Mouse (Mus musculus): ENCODE results near the gene Rnf222.
A peak's percentile ranks its signal among the peaks of the same experiment; 100 is the strongest.

Gene Rnf222

DNA sequence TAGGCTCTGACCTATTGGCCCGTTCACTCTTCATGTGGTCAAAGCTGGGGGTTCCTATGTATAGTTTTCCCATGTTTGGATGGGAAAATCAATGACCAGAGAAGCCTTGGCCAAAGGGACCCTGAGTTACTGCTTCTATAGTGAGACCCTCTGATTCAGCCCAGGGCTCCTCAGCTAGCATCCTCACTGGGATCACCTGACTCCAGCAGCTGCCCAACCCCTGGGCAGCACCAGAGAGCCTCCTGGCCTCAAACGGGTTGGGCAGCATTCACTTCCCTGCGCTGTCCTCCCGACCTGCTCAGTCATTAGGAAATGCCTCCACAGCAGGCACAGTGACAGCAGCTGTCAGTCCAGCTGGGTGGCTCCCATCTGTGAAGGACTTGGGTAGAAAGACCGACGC is at the start of gene Rnf222:
Rnf222 (plus strand) TSS at position 301 of the 400 bp plus-strand sequence.
- DNase-seq (ENCODE audit: low spot score), result no peak

DNA sequence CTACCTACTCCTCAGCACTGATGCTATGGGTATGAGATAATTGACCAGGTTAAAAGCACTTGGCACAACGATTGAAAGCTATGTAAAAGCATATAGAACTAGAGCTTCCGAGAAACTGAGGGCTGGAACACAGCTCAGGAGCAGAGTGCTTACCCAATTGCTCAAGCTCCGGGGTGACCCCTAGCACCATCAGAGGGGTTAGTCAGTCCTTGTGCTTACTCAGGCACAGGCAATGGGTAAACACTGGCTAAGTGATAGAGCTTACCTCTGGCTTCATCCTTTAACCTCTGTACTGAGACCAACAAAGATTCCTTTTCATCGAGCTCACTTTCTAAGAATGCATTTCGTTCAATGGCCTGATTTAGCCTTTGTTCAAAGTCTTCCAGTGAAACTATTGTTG is 48.7 kb upstream of the Rnf222 start:
- DNase-seq (ENCODE audit: low spot score), result no peak

- DNase-seq (ENCODE audit: low spot score), result no peak
Measured at GRCm38 (mm10) chr11:68850862-68851261, 37.5 kb upstream of the Rnf222 start.

- no peak for DNase-seq (ENCODE audit: low spot score)
Measured at GRCm38 (mm10) chr11:68851644-68852485, 36.5 kb upstream of the Rnf222 start.

DNA sequence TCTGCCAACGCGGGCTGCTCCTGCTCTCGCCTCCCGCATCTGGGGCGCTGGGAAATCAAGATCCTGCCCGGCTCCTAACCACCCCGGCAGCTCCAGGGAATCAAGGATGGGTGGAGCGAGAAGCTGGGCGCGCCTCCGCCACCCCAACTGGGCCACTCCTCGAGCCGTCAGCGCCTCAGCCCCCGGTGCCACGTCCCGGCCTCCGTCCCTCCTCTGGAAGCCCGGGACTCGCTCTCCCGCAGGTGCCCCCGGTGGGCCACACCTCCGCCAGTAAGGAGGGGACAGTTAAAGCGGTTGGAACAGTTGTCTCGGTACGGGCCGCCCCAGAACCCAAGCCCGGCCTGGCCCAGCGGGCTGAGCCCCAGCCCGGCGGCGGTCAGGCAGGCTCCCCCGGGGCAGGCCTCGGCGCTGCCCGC is 35.9 kb upstream of the Rnf222 start:
- peak; percentile 57 for DNase-seq (ENCODE audit: low spot score)

DNA sequence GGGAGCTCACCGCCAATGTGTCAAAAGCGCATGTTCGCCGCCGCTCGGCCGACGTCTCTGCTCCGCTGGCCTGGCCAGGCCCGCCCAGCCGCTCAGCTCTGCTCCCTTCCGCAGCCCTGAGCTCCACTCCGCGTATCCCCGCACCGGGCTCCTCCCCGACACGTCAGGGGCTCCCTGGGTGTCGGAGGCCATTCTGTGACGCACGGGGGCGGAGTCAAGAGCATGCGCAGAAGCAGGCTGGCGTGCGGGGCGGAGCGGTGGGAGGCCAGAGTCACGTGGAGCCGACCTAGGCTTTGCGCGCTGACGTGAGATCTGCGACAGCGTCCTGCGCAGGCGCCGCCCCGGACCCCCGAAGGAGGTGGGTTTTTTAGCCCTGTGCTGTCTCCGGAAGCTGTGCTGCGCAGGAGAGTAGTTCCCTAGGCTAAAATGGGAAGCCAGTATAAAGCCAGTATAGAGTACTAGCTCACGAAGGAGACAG is 35.4 kb upstream of the Rnf222 start:
- DNase-seq (ENCODE audit: low spot score), result peak; percentile 99

DNA sequence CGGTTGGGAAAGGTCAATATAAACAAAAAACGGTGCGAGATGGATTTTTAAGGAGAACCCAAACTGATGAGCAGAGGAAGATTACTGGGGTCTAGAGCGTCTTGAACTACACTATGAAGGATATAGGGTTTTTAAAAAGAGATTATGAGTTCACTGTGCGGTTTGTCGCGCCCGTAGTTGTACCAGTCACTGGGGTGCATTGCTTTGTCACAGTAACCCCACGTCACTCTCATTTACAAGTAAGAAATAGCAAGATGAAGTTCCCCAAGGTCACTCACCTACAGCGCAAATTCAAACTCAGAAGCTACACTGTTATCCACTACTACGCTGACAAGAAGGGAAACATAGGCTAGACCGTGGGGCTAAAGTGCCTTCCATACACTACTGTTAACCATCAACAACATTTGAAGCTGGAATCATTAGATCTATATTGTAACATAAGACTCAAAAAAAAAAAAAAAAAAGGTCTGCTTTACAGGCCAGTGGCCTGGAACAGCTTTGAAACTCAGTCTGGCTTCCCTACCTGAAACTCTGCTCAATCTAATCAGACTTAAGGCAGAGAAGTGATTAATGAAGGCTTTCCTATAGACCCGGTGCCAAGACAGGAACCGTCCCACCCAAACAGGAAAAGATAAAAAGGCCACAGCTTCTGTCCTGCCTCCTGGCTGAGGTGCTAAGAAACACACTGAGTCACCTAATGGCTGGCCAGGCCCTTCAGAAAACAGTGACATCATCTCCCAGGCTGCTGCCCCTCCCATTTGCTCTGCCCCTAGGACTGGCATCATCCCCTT is 34.5 kb upstream of the Rnf222 start:
- no peak for DNase-seq (ENCODE audit: low spot score)

GRCm38 (mm10) chr11:68854621-68855020 is 33.7 kb upstream of the Rnf222 start:
- DNase-seq (ENCODE audit: low spot score), result no peak

GRCm38 (mm10) chr11:68857329-68857728 is 31.0 kb upstream of the Rnf222 start:
- DNase-seq (ENCODE audit: low spot score), result no peak

- DNase-seq (ENCODE audit: low spot score), result no peak
Measured at GRCm38 (mm10) chr11:68859943-68860593, 28.3 kb upstream of the Rnf222 start.

GRCm38 (mm10) chr11:68862260-68862659 is 26.1 kb upstream of the Rnf222 start:
- no peak for DNase-seq (ENCODE audit: low spot score)

DNA sequence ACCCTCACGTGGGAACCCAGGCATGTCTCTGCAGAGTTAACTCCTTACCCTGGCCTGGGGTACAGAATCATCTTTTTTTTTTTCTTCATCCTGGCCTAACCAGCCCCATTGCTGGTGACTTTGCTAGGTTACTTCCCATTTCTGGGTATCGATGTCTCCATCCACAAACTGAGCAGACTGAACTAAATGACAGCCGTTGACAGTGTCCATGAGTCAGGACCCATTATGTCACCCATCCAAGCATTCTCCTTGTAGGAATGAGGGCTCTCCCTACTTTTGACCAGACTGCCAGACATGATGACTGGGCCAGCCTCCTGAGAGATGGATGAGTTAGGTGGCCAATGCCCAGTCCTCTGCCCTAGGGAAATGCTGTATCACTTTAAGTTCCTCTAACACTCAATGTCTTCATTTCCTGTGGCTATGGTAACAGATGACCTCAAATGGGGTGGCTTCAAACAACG is 24.7 kb upstream of the Rnf222 start:
- no peak for DNase-seq (ENCODE audit: low spot score)

DNA sequence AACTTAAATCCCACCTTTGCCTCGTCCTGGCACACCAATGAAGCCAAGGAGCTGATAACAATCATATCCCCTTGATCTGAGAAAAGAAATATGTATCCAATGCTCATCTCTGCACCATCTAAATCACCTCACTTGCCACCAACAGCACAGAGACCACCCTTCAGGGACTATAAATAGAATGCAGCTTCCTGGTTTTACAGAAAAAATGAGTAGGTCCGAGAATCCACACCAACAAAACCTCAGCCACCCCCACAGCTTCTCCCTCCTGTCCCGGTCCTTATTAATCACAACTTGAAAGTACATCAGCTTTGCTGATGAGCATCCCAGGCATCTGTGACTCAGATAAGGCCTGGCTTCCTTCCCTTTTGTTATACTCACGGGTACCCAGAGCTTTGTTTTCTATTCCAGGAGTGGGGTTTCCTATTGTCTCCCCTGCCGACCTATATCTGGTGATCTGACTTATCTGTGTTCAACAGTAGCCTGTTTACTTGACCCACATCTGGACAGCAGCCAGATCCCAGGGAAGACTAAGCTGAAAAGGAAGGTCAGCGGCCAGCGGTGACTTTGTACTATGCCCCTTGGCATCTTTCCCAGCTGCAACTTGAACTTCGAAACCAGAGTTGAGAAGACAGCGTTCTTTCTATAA is 23.7 kb upstream of the Rnf222 start:
- DNase-seq (ENCODE audit: low spot score), result no peak

DNA sequence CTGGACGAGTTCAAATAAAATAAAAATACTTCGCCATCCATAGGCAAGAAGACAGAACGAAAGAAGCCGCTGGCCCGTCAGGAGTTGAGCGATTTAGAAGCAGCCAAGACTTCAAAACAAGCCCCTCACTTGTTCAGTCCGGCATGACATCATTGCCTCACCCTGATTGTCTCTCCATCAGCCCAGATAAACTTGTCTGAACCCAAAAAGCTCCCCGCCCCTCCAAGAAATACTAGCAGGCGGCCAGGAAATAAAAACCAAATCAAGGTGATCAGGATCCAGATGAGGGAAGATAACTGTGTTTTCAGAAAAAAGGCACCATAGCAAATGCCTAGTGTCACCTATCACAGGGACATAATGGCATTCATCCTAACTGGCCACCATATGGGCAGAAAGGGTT is 17.1 kb upstream of the Rnf222 start:
- DNase-seq (ENCODE audit: low spot score), result no peak

- DNase-seq (ENCODE audit: low spot score), result no peak
Measured at GRCm38 (mm10) chr11:68871748-68872147, 16.6 kb upstream of the Rnf222 start, which contains the start of gene Ndel1. Gene Ndel1, minus strand, starts transcription at chr11:68871858.

DNA sequence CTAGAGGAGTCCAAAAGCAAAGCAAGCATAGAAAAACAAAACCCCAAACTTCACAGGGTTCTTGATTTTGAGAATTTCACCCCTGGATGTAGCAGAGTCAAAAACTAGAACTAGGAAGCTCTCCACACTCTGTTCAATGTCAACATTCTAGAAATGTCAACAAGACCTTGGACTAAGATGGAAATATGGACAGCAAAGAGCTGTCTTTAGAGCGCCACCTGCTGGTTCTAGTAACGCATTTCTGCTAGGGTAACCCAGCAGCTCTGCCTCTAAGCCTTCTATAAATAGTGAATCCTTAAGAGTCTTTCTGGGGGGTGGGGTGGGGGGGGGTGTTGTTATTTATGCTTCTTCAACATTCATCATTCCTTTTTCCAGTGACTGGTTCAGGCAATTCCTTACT is 13.5 kb upstream of the Rnf222 start:
- DNase-seq (ENCODE audit: low spot score), result peak; percentile 93

- DNase-seq (ENCODE audit: low spot score), result no peak
Measured at GRCm38 (mm10) chr11:68878811-68879210, 9.5 kb upstream of the Rnf222 start.

DNA sequence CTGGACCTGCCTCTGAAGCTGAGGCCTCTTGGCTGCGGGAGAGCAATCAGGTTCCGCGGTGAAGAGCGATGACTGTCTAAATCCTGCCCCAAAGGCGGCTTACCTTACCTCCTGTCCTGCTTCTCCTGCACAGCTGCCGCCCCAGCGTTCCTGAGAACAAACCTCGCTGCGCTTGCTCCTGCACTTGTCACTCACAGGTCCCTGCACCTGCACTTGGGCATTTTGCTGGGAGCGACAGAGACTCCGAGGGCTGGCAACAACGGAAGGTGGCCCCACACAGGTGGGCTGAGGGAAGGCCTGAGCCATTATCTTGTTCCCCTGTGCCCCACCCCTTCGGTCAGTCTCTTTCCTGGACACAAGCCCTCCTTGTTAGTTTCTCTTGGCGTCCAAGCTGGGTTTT is 6.2 kb upstream of the Rnf222 start:
- no peak for DNase-seq (ENCODE audit: low spot score)

- no peak for DNase-seq (ENCODE audit: low spot score)
Measured at GRCm38 (mm10) chr11:68883843-68884242, 4.5 kb upstream of the Rnf222 start.

GRCm38 (mm10) chr11:68884368-68884767 is 4.0 kb upstream of the Rnf222 start:
- DNase-seq (ENCODE audit: low spot score), result no peak

GRCm38 (mm10) chr11:68886091-68886490 is 2.3 kb upstream of the Rnf222 start:
- DNase-seq (ENCODE audit: low spot score), result no peak

DNA sequence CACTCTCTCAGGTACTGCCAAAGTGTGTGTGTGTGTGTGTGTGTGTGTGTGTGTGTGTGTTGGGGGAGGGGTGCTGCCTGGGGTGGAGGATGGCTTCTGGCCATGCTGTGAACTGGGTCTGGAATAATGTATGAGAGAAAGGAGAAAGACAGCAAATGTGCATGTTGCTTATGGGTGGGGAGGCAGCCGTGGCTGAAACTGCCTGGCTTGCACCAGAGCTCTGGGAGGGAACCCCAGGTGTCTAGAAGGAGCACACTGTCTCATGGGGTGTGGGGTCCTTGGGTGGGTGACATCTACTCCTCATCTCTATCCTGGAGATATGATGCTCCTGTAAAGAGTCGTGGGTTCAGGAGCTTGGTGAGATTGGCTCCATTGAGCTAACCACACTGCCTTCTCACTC is 300 bp downstream of the Rnf222 start:
- DNase-seq (ENCODE audit: low spot score), result no peak
